Mouse (Mus musculus) stomach, postnatal 0 days (tissue): Measurements from ENCODE around the gene Cfap58.

Source experiments
- CTCF ChIP-seq: IDR thresholded peaks from 2 replicates; pipeline ENCODE4 v1.5.1; 2016; ENCODE audit warnings: antibody characterized with exemption, low read depth, mild to moderate bottlenecking, moderate library complexity
- EP300 ChIP-seq: optimal IDR thresholded peaks from 2 replicates; pipeline ENCODE3; 2016; ENCODE audit warnings: antibody characterized with exemption

DNA sequence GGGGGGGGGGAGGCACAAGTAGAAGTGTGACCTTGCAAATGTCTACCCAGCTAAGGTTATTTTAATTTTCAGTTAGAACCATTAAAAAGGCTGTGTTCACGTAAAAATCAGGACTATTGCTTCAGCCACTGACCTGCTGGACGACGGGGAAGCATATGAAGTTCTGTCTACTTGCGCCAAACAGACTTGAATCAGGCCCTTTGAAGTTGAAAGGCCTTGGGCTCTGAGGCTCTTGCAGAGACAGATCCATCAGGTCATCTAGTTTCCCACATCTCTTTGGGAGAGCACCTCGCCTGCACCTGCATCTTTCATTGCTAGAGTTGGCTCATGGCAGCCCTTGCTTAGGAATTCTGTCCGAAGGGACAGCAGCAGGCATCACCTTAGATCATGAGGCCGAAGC lies 24.1 kb upstream of the Cfap58 start:
- TF ChIP-seq EP300 (no peak), CTCF (no peak)
